Mouse (Mus musculus): ENCODE data around the gene Kri1. TPM values are rescaled to one million over a fixed set of nuclear protein-coding genes. Genes with fewer than 3 reads are reported as not detected.

Kri1 gene
- polyA plus RNA-seq, 1 experiment = 40.8 TPM

DNA sequence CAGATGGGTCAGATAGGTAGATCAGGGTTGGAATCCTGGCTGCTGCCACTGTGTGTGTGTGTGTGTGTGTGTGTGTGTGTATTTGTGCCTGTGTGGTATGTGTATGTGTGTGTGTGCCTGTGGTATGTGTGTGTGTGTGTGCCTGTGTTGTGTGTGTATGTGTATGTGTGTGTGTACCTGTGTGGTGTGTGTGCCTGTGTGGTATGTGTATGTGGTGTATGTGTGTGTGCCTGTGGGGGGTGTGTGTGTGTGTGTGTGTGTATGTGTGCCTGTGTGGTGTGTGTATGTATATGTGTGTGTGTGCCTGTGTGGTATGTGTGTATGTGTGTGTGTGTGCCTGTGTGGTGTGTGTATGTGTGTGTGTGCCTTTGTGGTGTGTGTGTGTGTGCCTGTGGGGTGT is 33.1 kb downstream of the Kri1 start:
- Histone ChIP-seq H3K4me1 (ENCODE audit: control insufficient read depth, insufficient read depth, insufficient read length) (no peaks in the 10 kb centered on the region), H3K36me3 (ENCODE audit: control insufficient read depth, insufficient read depth, low read length) (no peaks in the 10 kb centered on the region), H3K4me3 (ENCODE audit: extremely low read depth, insufficient read depth, insufficient read length) (no peak overlapping the region), H3K27me3 (ENCODE audit: control insufficient read depth, insufficient read depth, low read length) (no peaks in the 10 kb centered on the region), H3K27ac (ENCODE audit: insufficient read depth, low read length) (no peak overlapping the region)
- DNase-seq (ENCODE audit: low read depth in 1 of 2, low spot score in 2 of 2) = no peak
- TF ChIP-seq CTCF (IDR thresholded peaks at IDR 0.05; ENCODE audit: extremely low read depth, insufficient read depth, insufficient read length, insufficient replicate concordance) (no peak), POLR2A (IDR thresholded peaks at IDR 0.05; ENCODE audit: low read depth, low read length) (no peak)

DNA sequence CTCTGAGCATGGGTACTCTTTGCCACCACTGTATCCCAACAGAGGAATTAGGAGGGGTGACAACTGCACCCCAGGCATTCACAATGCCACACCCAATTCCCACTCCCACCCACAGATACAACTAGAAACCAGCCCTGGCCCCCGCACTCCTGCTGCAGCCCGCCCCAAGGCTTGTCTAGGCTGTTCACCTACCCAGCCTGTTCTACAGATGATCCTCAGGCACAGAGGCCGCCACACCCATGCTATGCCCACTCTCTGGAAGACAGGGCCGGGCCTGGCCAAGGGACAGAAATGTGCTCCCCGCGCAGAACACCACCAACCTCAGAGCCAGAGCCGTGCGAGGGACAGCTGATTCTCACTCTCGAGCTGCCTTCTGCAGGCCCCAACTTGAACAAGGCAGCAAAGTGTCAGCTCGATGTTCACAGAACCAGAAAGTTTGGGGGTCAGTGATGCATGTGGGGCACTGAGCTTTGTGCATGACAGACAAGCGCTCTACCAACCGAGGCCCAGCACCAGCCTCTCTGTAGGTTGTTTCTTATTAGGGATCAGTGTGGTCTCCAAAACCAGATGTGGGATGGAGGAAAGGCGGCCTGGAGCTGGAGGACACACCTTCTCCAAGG is 36.5 kb downstream of the Kri1 start:
- TF ChIP-seq POLR2A (IDR thresholded peaks at IDR 0.05; ENCODE audit: low read depth, low read length) (no peak), CTCF (IDR thresholded peaks at IDR 0.05; ENCODE audit: extremely low read depth, insufficient read depth, insufficient read length, insufficient replicate concordance) (no peak)
- Histone ChIP-seq H3K36me3 (ENCODE audit: control insufficient read depth, insufficient read depth, low read length) (no peaks in the 10 kb centered on the region), H3K27ac (ENCODE audit: insufficient read depth, low read length) (no peak overlapping the region), H3K4me3 (ENCODE audit: extremely low read depth, insufficient read depth, insufficient read length) (no peak overlapping the region), H3K4me1 (ENCODE audit: control insufficient read depth, insufficient read depth, insufficient read length) (no peaks in the 10 kb centered on the region), H3K27me3 (ENCODE audit: control insufficient read depth, insufficient read depth, low read length) (peaks cover 9% of the 10 kb centered on the region; the same call in 1 of the 2 replicates)
- WGBS = 85% methylated on average over 13 of the region's 13 CpGs
- no peak for DNase-seq (ENCODE audit: low read depth in 1 of 2, low spot score in 2 of 2)

GRCm38 (mm10) chr9:21250509-21250908 is 37.3 kb downstream of the Kri1 start:
- H3K27me3 ChIP-seq (ENCODE audit: control insufficient read depth, insufficient read depth, low read length) = peaks cover 9% of the 10 kb centered on the region; the same call in 1 of the 2 replicates
- no peak overlapping the region for H3K4me3 ChIP-seq (ENCODE audit: extremely low read depth, insufficient read depth, insufficient read length)
- no peak for DNase-seq (ENCODE audit: low read depth in 1 of 2, low spot score in 2 of 2)
- H3K4me1 ChIP-seq (ENCODE audit: control insufficient read depth, insufficient read depth, insufficient read length) = no peaks in the 10 kb centered on the region
- H3K36me3 ChIP-seq (ENCODE audit: control insufficient read depth, insufficient read depth, low read length) = no peaks in the 10 kb centered on the region
- no peak for TF ChIP-seq POLR2A (IDR thresholded peaks at IDR 0.05; ENCODE audit: low read depth, low read length)
- no peak for TF ChIP-seq CTCF (IDR thresholded peaks at IDR 0.05; ENCODE audit: extremely low read depth, insufficient read depth, insufficient read length, insufficient replicate concordance)
- H3K27ac ChIP-seq (ENCODE audit: insufficient read depth, low read length) = no peak overlapping the region
- WGBS = 72% methylated on average over 2 of the region's 2 CpGs

GRCm38 (mm10) chr9:21249629-21250508 is 37.9 kb downstream of the Kri1 start:
- Histone ChIP-seq H3K4me3 (ENCODE audit: extremely low read depth, insufficient read depth, insufficient read length) (no peak overlapping the region), H3K36me3 (ENCODE audit: control insufficient read depth, insufficient read depth, low read length) (no peaks in the 10 kb centered on the region), H3K27me3 (ENCODE audit: control insufficient read depth, insufficient read depth, low read length) (peaks cover 9% of the 10 kb centered on the region; the same call in 1 of the 2 replicates), H3K27ac (ENCODE audit: insufficient read depth, low read length) (no peak overlapping the region), H3K4me1 (ENCODE audit: control insufficient read depth, insufficient read depth, insufficient read length) (peaks cover 1% of the 10 kb centered on the region)
- 42% methylated on average over 17 of the region's 17 CpGs for WGBS
- no peak for TF ChIP-seq CTCF (IDR thresholded peaks at IDR 0.05; ENCODE audit: extremely low read depth, insufficient read depth, insufficient read length, insufficient replicate concordance)
- no peak for TF ChIP-seq POLR2A (IDR thresholded peaks at IDR 0.05; ENCODE audit: low read depth, low read length)
- no peak for DNase-seq (ENCODE audit: low read depth in 1 of 2, low spot score in 2 of 2)

DNA sequence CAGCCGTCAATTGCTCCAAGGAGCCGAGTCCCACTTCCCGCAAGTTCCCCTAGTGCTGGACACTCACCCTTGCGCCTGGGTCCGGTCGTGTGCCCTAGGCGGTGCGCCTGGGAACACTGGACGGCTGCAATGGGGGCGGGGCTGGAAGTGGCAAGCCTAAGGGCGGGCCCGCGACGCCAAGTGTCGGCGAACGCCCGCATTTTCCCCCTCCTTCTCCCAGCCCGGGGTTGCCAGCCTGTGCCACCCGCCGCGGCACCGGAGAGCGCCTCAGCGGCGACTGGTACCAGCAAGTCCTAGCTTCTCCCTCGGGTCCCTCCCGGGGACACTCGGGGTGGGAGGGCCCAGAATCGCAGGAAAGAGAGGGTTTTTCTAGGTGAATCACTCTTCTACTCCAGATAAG is 39.4 kb downstream of the Kri1 start, which contains the start of gene S1pr5:
S1pr5 (minus strand) TSS at position 118 of the 400 bp plus-strand sequence.
- no peak for DNase-seq (ENCODE audit: low read depth in 1 of 2, low spot score in 2 of 2)
- Histone ChIP-seq H3K36me3 (ENCODE audit: control insufficient read depth, insufficient read depth, low read length) (no peaks in the 10 kb centered on the region), H3K27ac (ENCODE audit: insufficient read depth, low read length) (no peak within 1 kb of the TSS), H3K4me1 (ENCODE audit: control insufficient read depth, insufficient read depth, insufficient read length) (peaks cover 9% of the 10 kb centered on the region), H3K4me3 (ENCODE audit: extremely low read depth, insufficient read depth, insufficient read length) (no peak within 1 kb of the TSS), H3K27me3 (ENCODE audit: control insufficient read depth, insufficient read depth, low read length) (peaks cover 18% of the 10 kb centered on the region)
- 3% methylated on average over 28 of the region's 30 CpGs for WGBS
- TF ChIP-seq POLR2A (IDR thresholded peaks at IDR 0.05; ENCODE audit: low read depth, low read length) (no peak), CTCF (IDR thresholded peaks at IDR 0.05; ENCODE audit: extremely low read depth, insufficient read depth, insufficient read length, insufficient replicate concordance) (no peak)

DNA sequence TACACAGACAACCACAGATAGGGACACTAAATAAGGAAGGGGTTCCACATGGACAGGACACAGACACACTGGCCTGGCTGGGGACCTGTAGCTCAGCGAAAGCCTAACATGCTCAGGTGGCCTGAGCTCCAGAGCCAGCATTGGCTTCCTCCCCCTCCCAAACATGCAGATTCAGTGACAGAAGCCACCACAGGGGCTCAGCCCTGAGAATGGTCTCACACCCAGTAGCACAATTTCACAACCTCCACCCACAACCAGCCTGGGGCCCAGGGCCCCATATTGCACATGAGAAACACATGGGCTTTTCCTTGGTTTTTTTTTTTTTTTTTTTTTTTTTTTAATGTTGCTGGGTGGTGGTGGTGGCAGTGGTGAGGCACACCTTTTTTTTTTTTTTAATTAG is 41.4 kb downstream of the Kri1 start:
- H3K27me3 ChIP-seq (ENCODE audit: control insufficient read depth, insufficient read depth, low read length) = peaks cover 18% of the 10 kb centered on the region

More for the DNA sequence above, 41.4 kb downstream of the Kri1 start:
- Histone ChIP-seq H3K4me3 (ENCODE audit: extremely low read depth, insufficient read depth, insufficient read length) (no peak overlapping the region), H3K27ac (ENCODE audit: insufficient read depth, low read length) (no peak overlapping the region), H3K4me1 (ENCODE audit: control insufficient read depth, insufficient read depth, insufficient read length) (peaks cover 9% of the 10 kb centered on the region), H3K36me3 (ENCODE audit: control insufficient read depth, insufficient read depth, low read length) (no peaks in the 10 kb centered on the region)
- 91% methylated on average over 1 of the region's 1 CpGs for WGBS
- no peak for TF ChIP-seq CTCF (IDR thresholded peaks at IDR 0.05; ENCODE audit: extremely low read depth, insufficient read depth, insufficient read length, insufficient replicate concordance)
- TF ChIP-seq POLR2A (IDR thresholded peaks at IDR 0.05; ENCODE audit: low read depth, low read length) = no peak
- no peak for DNase-seq (ENCODE audit: low read depth in 1 of 2, low spot score in 2 of 2)
